Mouse (Mus musculus): ENCODE results near the gene Ppp1r8.

DNA sequence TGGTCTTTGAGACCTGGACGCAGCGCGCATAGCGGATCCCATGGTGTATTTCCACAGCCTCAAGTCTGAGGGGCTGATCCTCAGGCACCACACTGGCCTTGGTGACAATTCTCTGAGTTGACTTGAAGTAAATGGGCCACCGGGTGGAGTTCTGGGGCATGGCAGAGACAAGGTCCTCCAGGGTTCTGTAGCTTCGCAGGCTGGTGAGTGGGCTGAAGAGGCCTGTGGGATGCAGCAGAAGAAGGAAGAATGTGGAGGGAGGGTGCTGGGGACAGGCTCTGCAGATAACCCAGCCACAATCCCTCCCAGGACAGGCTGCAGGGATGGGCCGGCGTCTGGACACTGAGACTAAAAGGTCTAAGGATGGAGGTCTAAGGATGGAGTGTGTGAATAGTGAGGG lies 53.2 kb downstream of the Ppp1r8 start:
- TF ChIP-seq CTCF (IDR thresholded peaks at IDR 0.05; ENCODE audit: control insufficient read depth, insufficient read depth, low read length), result no peak
- no peak for TF ChIP-seq POLR2A (IDR thresholded peaks at IDR 0.05; ENCODE audit: borderline replicate concordance, control insufficient read depth, low read depth, low read length)
